Mouse (Mus musculus) heart, embryonic 10.5 days (tissue): Measurements from ENCODE around the gene Psd. TPM values are rescaled to one million over a fixed set of nuclear protein-coding genes. Genes with fewer than 3 reads are reported as not detected.

ENCODE experiments used
- DNase-seq: peaks from one replicate; pipeline ENCODE4 v3.0.0-alpha.2; 2017; ENCODE audit warnings: low spot score
- H3K27ac ChIP-seq: fragments of 300-500 bp; sonication (generic); 2 replicates; pipeline ENCODE4 v1.5.1; 2016; ENCODE audit warnings: mild to moderate bottlenecking
- H3K27me3 ChIP-seq: fragments of 300-500 bp; sonication (generic); 2 replicates; pipeline ENCODE4 v1.6.1; 2016; ENCODE audit warnings: mild to moderate bottlenecking; ENCODE audit not compliant: poor library complexity, insufficient read depth, severe bottlenecking
- H3K36me3 ChIP-seq: fragments of 300-500 bp; sonication (generic); 2 replicates; pipeline ENCODE4 v1.6.1; 2016; ENCODE audit warnings: mild to moderate bottlenecking, moderate library complexity
- H3K4me1 ChIP-seq: fragments of 300-500 bp; sonication (generic); 2 replicates; pipeline ENCODE4 v1.6.1; 2016; ENCODE audit warnings: mild to moderate bottlenecking
- H3K4me3 ChIP-seq: fragments of 300-500 bp; sonication (generic); 2 replicates; pipeline ENCODE4 v1.5.1; 2016; ENCODE audit warnings: mild to moderate bottlenecking, moderate library complexity
- H3K9me3 ChIP-seq: fragments of 300-500 bp; sonication (generic); 2 replicates; pipeline ENCODE4 v1.6.1; 2016; ENCODE audit warnings: mild to moderate bottlenecking, moderate library complexity
- WGBS: fragments of 180-500 bp; shearing (Covaris S2); methylation state at CpG from one replicate; pipeline ENCODE4 v1.1.7; 2016; 5-methylcytosine and 5-hydroxymethylcytosine counted together
- polyA plus RNA-seq: library from polyadenylated mRNA; unstranded; fragments of >200 nt; fragmentation: Nextera tagmentation; extraction: Ambion mirVana; gene quantifications from 2 replicates; pipeline ENCODE4 v1.2.1, GENCODE M21; 2016

Gene Psd
- polyA plus RNA-seq, 1 experiment from 2014 or later = 10.1 TPM

GRCm38 (mm10) chr19:46322996-46323572 is 3.9 kb downstream of the Psd start:
- Histone ChIP-seq H3K27me3 (peaks cover 95% of the 10 kb centered on the region), H3K4me3 (no peak overlapping the region), H3K27ac (no peak overlapping the region), H3K36me3 (no peaks in the 10 kb centered on the region), H3K4me1 (peaks cover 31% of the 10 kb centered on the region), H3K9me3 (no peaks in the 10 kb centered on the region)
- DNase-seq = no peak
- WGBS = 70% methylated on average over 13 of the region's 13 CpGs

- H3K4me1 ChIP-seq = peaks cover 31% of the 10 kb centered on the region
These were observed 4.6 kb downstream of the Psd start for GRCm38 (mm10) chr19:46322144-46322995.

GRCm38 (mm10) chr19:46321101-46321943 is 5.6 kb downstream of the Psd start:
- no peak for DNase-seq
- H3K27ac ChIP-seq = no peak overlapping the region
- H3K36me3 ChIP-seq = no peaks in the 10 kb centered on the region
- peaks cover 29% of the 10 kb centered on the region for H3K4me1 ChIP-seq
- peaks cover 100% of the 10 kb centered on the region for H3K27me3 ChIP-seq
- H3K9me3 ChIP-seq = no peaks in the 10 kb centered on the region
- 33% methylated on average over 6 of the region's 6 CpGs for WGBS
- no peak overlapping the region for H3K4me3 ChIP-seq

More at GRCm38 (mm10) chr19:46322144-46322995, 4.6 kb downstream of the Psd start:
- Histone ChIP-seq H3K27me3 (peaks cover 100% of the 10 kb centered on the region), H3K4me3 (no peak overlapping the region), H3K27ac (no peak overlapping the region), H3K36me3 (no peaks in the 10 kb centered on the region), H3K9me3 (no peaks in the 10 kb centered on the region)
- DNase-seq = no peak
- WGBS = 47% methylated on average over 11 of the region's 11 CpGs

GRCm38 (mm10) chr19:46320076-46320785 is 6.7 kb downstream of the Psd start:
- H3K27ac ChIP-seq = no peak overlapping the region
- 76% methylated on average over 8 of the region's 8 CpGs for WGBS
- DNase-seq = no peak
- H3K27me3 ChIP-seq = peaks cover 100% of the 10 kb centered on the region
- H3K4me1 ChIP-seq = peaks cover 40% of the 10 kb centered on the region
- no peak overlapping the region for H3K4me3 ChIP-seq
- H3K36me3 ChIP-seq = no peaks in the 10 kb centered on the region
- H3K9me3 ChIP-seq = no peaks in the 10 kb centered on the region

GRCm38 (mm10) chr19:46318586-46319378 is 8.2 kb downstream of the Psd start:
- Histone ChIP-seq H3K4me1 (peaks cover 54% of the 10 kb centered on the region), H3K4me3 (peak overlapping the region; percentile 64), H3K27ac (no peak overlapping the region), H3K9me3 (no peaks in the 10 kb centered on the region), H3K27me3 (peaks cover 100% of the 10 kb centered on the region), H3K36me3 (no peaks in the 10 kb centered on the region)
- 10% methylated on average over 16 of the region's 16 CpGs for WGBS
- DNase-seq = no peak

GRCm38 (mm10) chr19:46318031-46318471 is 8.9 kb downstream of the Psd start:
- 2% methylated on average over 42 of the region's 42 CpGs for WGBS
- Histone ChIP-seq H3K27ac (peak overlapping the region; percentile 78; the same call in 1 of the 2 replicates), H3K4me3 (peak overlapping the region; percentile 64), H3K36me3 (0 out of 2 replicates have a peak, but pooled peaks cover 4% of the 10 kb centered on the region), H3K4me1 (peaks cover 61% of the 10 kb centered on the region), H3K9me3 (no peaks in the 10 kb centered on the region), H3K27me3 (peaks cover 100% of the 10 kb centered on the region)
- no peak for DNase-seq

GRCm38 (mm10) chr19:46317546-46317885 is 9.4 kb downstream of the Psd start:
- H3K27ac ChIP-seq = peak overlapping the region; percentile 78
- DNase-seq = no peak
- no peaks in the 10 kb centered on the region for H3K9me3 ChIP-seq
- H3K4me1 ChIP-seq = peaks cover 63% of the 10 kb centered on the region
- WGBS = under 1% methylated on average over 45 of the region's 48 CpGs
- peak overlapping the region; percentile 64 for H3K4me3 ChIP-seq
- peaks cover 6% of the 10 kb centered on the region; the same call in 1 of the 2 replicates for H3K36me3 ChIP-seq
- peaks cover 100% of the 10 kb centered on the region for H3K27me3 ChIP-seq

GRCm38 (mm10) chr19:46316846-46317545 is 10.0 kb downstream of the Psd start:
- H3K9me3 ChIP-seq = no peaks in the 10 kb centered on the region
- WGBS = 37% methylated on average over 15 of the region's 15 CpGs
- peaks cover 63% of the 10 kb centered on the region for H3K4me1 ChIP-seq
- peak overlapping the region; percentile 64 for H3K4me3 ChIP-seq
- DNase-seq = no peak
- H3K27me3 ChIP-seq = peaks cover 100% of the 10 kb centered on the region
- peak overlapping the region; percentile 78; the same call in 1 of the 2 replicates for H3K27ac ChIP-seq
- peaks cover 9% of the 10 kb centered on the region; the same call in 1 of the 2 replicates for H3K36me3 ChIP-seq

- DNase-seq = no peak
- peaks cover 20% of the 10 kb centered on the region for H3K36me3 ChIP-seq
- H3K4me1 ChIP-seq = peaks cover 60% of the 10 kb centered on the region
- H3K27ac ChIP-seq = peak overlapping the region; percentile 59; the same call in 1 of the 2 replicates
- H3K4me3 ChIP-seq = peak overlapping the region; percentile 64; the same call in 1 of the 2 replicates
- no peaks in the 10 kb centered on the region for H3K9me3 ChIP-seq
- WGBS = 49% methylated on average over 12 of the region's 12 CpGs
- peaks cover 100% of the 10 kb centered on the region for H3K27me3 ChIP-seq
These were observed 11.0 kb downstream of the Psd start for GRCm38 (mm10) chr19:46315752-46316610.

- peaks cover 28% of the 10 kb centered on the region for H3K36me3 ChIP-seq
- WGBS = 28% methylated on average over 14 of the region's 14 CpGs
- peak overlapping the region; percentile 59; the same call in 1 of the 2 replicates for H3K27ac ChIP-seq
- H3K4me1 ChIP-seq = peaks cover 60% of the 10 kb centered on the region
- H3K9me3 ChIP-seq = no peaks in the 10 kb centered on the region
- DNase-seq = no peak
- H3K27me3 ChIP-seq = peaks cover 100% of the 10 kb centered on the region
- H3K4me3 ChIP-seq = peak overlapping the region; percentile 31; the same call in 1 of the 2 replicates
These were observed 11.8 kb downstream of the Psd start for GRCm38 (mm10) chr19:46314872-46315742.
